Mouse (Mus musculus) kidney, embryonic 14.5 days (tissue): ENCODE data around the gene Tyrobp. TPM values are rescaled to one million over a fixed set of nuclear protein-coding genes. Genes with fewer than 3 reads are reported as not detected.

Experiments
- ATAC-seq: fragments of 200-750 bp; cut with Nextera tagmentation; 2 replicates; pipeline ENCODE4 v1.8.0; 2017; ENCODE audit warnings: moderate number of reproducible peaks, mild to moderate bottlenecking, moderate TSS enrichment, moderate library complexity; ENCODE audit not compliant: low FRiP score, low TSS enrichment
- H3K27ac ChIP-seq: fragments of 300-500 bp; sonication (generic); 2 replicates; pipeline ENCODE4 v1.5.1; 2014; ENCODE audit warnings: low read depth, mild to moderate bottlenecking, low read length, moderate library complexity, mixed read lengths
- H3K27me3 ChIP-seq: fragments of 300-500 bp; sonication (generic); 2 replicates; pipeline ENCODE4 v1.6.1; 2014; ENCODE audit warnings: mild to moderate bottlenecking, low read length; ENCODE audit not compliant: control insufficient read depth, insufficient read depth
- H3K36me3 ChIP-seq: fragments of 300-500 bp; sonication (generic); 2 replicates; pipeline ENCODE4 v1.6.1; 2014; ENCODE audit warnings: low read length, mixed read lengths; ENCODE audit not compliant: control insufficient read depth, insufficient read depth
- H3K4me1 ChIP-seq: fragments of 300-500 bp; sonication (generic); 2 replicates; pipeline ENCODE4 v1.6.1; 2014; ENCODE audit warnings: low read length, mixed read lengths; ENCODE audit not compliant: control insufficient read depth, insufficient read depth
- H3K4me2 ChIP-seq: fragments of 300-500 bp; sonication (generic); replicated peaks from 2 replicates; pipeline ENCODE4 v1.6.1; 2014; ENCODE audit warnings: low read depth, mild to moderate bottlenecking, low read length
- H3K4me3 ChIP-seq: fragments of 300-500 bp; sonication (generic); 2 replicates; pipeline ENCODE4 v1.5.1; 2014; ENCODE audit warnings: mild to moderate bottlenecking, low read length
- H3K9ac ChIP-seq: fragments of 300-500 bp; sonication (generic); 2 replicates; pipeline ENCODE4 v1.6.1; 2014; ENCODE audit warnings: low read depth, mild to moderate bottlenecking, low read length, moderate library complexity
- H3K9me3 ChIP-seq: fragments of 300-500 bp; sonication (generic); 2 replicates; pipeline ENCODE4 v1.6.1; 2016; ENCODE audit warnings: low read length; ENCODE audit not compliant: control insufficient read depth
- WGBS: fragments of 180-500 bp; shearing (Covaris S2); extraction: QIAGEN DNeasy Blood & Tissue Kit; methylation state at CpG from one replicate; pipeline ENCODE4 v1.1.7; 2014; 5-methylcytosine and 5-hydroxymethylcytosine counted together
- polyA plus RNA-seq: library from polyadenylated mRNA; unstranded; fragments of >200 nt; fragmentation: Nextera tagmentation; extraction: Ambion mirVana; gene quantifications from 2 replicates; pipeline ENCODE4 v1.2.1, GENCODE M21; 2014

Tyrobp gene
- polyA plus RNA-seq, 1 experiment from 2014 or later = 23.8 TPM

DNA sequence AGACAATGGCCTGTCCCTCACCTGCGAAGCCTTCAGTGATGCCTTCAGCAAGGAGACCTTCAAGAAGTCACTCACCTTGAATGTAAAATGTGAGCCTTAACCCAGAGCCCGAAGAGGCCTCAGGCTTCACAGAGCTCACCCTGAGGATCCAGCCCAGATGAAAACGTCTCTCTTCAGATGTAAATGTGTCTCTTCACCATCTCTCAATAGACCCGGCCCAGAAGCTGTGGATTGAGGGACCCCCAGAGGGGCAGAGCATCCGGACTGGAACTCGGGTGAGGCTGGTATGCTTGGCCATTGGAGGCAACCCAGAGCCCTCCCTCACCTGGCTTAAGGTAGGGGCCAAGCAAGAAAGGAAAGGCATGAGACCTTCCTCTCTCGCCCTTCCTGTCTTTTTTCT lies 50.0 kb downstream of the Tyrobp start:
- no peak for ATAC-seq
- H3K4me1 ChIP-seq = no peaks in the 10 kb centered on the region
- no peak overlapping the region for H3K4me3 ChIP-seq
- peaks cover 90% of the 10 kb centered on the region for H3K27me3 ChIP-seq
- 22% methylated on average over 7 of the region's 7 CpGs for WGBS
- no peaks in the 10 kb centered on the region for H3K9me3 ChIP-seq
- no peak overlapping the region for H3K27ac ChIP-seq
- H3K36me3 ChIP-seq = no peaks in the 10 kb centered on the region
- H3K9ac ChIP-seq = no peak overlapping the region
- no peak overlapping the region for H3K4me2 ChIP-seq

DNA sequence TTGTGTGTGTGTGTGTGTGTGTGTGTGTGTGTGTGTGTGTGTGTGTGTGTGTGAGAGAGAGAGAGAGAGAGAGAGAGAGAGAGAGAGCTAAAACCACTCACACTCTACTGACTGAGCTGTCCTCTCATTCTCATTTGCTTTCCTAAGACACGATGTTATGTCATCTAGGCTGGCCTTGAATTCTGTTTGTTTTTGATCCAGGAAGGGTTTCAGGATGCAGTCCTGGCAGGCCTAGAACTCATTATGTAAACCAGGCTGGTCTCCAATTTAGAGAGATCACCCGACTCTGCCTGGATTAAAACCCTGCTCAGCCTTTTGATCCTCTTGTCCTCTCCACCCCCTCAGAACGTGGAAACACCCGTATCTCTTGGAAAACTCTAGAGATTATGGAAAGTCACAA lies 50.4 kb downstream of the Tyrobp start:
- Histone ChIP-seq H3K9ac (no peak overlapping the region), H3K36me3 (no peaks in the 10 kb centered on the region), H3K27me3 (peaks cover 86% of the 10 kb centered on the region), H3K27ac (no peak overlapping the region), H3K9me3 (no peaks in the 10 kb centered on the region), H3K4me3 (no peak overlapping the region), H3K4me1 (no peaks in the 10 kb centered on the region), H3K4me2 (no peak overlapping the region)
- 26% methylated on average over 4 of the region's 4 CpGs for WGBS
- no peak for ATAC-seq

DNA sequence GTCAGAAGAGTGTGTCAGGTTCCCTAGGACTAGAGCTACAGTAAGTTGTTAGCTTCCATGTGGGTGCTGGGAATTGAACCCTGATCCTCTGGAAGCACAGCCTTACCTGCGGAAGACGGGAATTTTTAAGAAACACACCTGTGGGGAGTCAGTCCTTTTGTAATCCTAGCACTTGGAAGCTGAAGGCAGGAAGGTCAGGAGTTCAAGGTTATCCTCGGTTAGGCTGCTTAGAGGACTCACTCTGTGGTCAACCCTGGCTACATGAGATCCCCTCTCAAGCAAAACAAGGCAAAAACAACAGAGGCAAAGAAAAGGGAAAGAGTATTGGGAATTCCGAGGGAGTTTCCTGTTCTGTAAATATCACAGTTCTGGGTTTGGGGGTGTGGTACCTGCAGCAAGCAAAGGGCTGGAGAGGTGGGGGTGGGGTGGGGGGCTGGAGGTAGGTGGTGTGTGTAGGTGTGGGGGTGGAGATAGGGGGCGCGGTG lies 51.3 kb downstream of the Tyrobp start:
- no peak for ATAC-seq
- Histone ChIP-seq H3K4me3 (no peak overlapping the region), H3K27ac (no peak overlapping the region), H3K9ac (no peak overlapping the region), H3K9me3 (no peaks in the 10 kb centered on the region), H3K27me3 (peaks cover 79% of the 10 kb centered on the region), H3K36me3 (no peaks in the 10 kb centered on the region), H3K4me2 (no peak overlapping the region), H3K4me1 (no peaks in the 10 kb centered on the region)
- 13% methylated on average over 6 of the region's 6 CpGs for WGBS

Other genes with a start within 250 kb of the Tyrobp start
- 20.2 and 23.0 TPM in 2 replicates for gene Zfp146, start 244.0 kb upstream of the Tyrobp start, polyA plus RNA-seq
- 4.5 TPM in 2 replicates for gene Cox7a1, start 229.6 kb upstream of the Tyrobp start, polyA plus RNA-seq
- gene Capns1, start 214.9 kb upstream of the Tyrobp start, polyA plus RNA-seq = 83.1 and 120 TPM in 2 replicates
- 173 and 268 TPM in 2 replicates for gene Polr2i, start 181.8 kb upstream of the Tyrobp start, polyA plus RNA-seq
- 174 and 199 TPM in 2 replicates for gene Tbcb, start 181.5 kb upstream of the Tyrobp start, polyA plus RNA-seq
- not detected in 2 replicates for gene Ovol3, start 178.0 kb upstream of the Tyrobp start, polyA plus RNA-seq
- 0.22 and 0.43 TPM in 2 replicates for gene Thap8, start 133.7 kb upstream of the Tyrobp start, polyA plus RNA-seq
- 7.8 and 11.1 TPM in 2 replicates for gene Wdr62, start 133.3 kb upstream of the Tyrobp start, polyA plus RNA-seq
- 30.7 and 51.1 TPM in 2 replicates for gene Clip3, start 122.0 kb upstream of the Tyrobp start, polyA plus RNA-seq
- 85.5 and 112 TPM in 2 replicates for gene Alkbh6, start 105.0 kb upstream of the Tyrobp start, polyA plus RNA-seq
- gene Syne4, start 99.0 kb upstream of the Tyrobp start, polyA plus RNA-seq = 43.5 and 72.9 TPM in 2 replicates
- not detected in 2 replicates for gene E130208F15Rik, start 92.0 kb upstream of the Tyrobp start, polyA plus RNA-seq
- 20.6 and 21.5 TPM in 2 replicates for gene Sdhaf1, start 89.9 kb upstream of the Tyrobp start, polyA plus RNA-seq
- gene Lrfn3, start 51.0 kb upstream of the Tyrobp start, polyA plus RNA-seq = 5.8 and 7.2 TPM in 2 replicates
- 0.57 and 1.0 TPM in 2 replicates for gene Hcst, start 6.1 kb downstream of the Tyrobp start, polyA plus RNA-seq
- gene Nfkbid, start 8.0 kb downstream of the Tyrobp start, polyA plus RNA-seq = 1.1 and 1.9 TPM in 2 replicates
- gene Aplp1, start 31.8 kb downstream of the Tyrobp start, polyA plus RNA-seq = 16.7 and 19.0 TPM in 2 replicates
- 0.20 and 0.54 TPM in 2 replicates for gene Kirrel2, start 43.9 kb downstream of the Tyrobp start, polyA plus RNA-seq
- 2.7 and 3.0 TPM in 2 replicates for gene Nphs1, start 44.6 kb downstream of the Tyrobp start, polyA plus RNA-seq
- gene Prodh2, start 79.9 kb downstream of the Tyrobp start, polyA plus RNA-seq = 0.94 and 2.3 TPM in 2 replicates
- gene Arhgap33, start 121.3 kb downstream of the Tyrobp start, polyA plus RNA-seq = 13.4 and 17.3 TPM in 2 replicates
- 8.9 and 9.2 TPM in 2 replicates for gene Hspb6, start 138.4 kb downstream of the Tyrobp start, polyA plus RNA-seq
- 15.2 and 25.0 TPM in 2 replicates for gene Proser3, start 138.5 kb downstream of the Tyrobp start, polyA plus RNA-seq
- 38.5 and 48.0 TPM in 2 replicates for gene Lin37, start 146.1 kb downstream of the Tyrobp start, polyA plus RNA-seq
- gene U2af1l4, start 149.5 kb downstream of the Tyrobp start, polyA plus RNA-seq = 109 and 119 TPM in 2 replicates
- gene Gm49396, start 149.6 kb downstream of the Tyrobp start, polyA plus RNA-seq = 8.0 and 11.3 TPM in 2 replicates
- 121 and 182 TPM in 2 replicates for gene Psenen, start 149.9 kb downstream of the Tyrobp start, polyA plus RNA-seq
- 2.9 and 3.7 TPM in 2 replicates for gene Igflr1, start 151.7 kb downstream of the Tyrobp start, polyA plus RNA-seq
- 12.3 and 13.6 TPM in 2 replicates for gene Kmt2b, start 175.0 kb downstream of the Tyrobp start, polyA plus RNA-seq
- 0.21 and 0.22 TPM in 2 replicates for gene Zbtb32, start 185.1 kb downstream of the Tyrobp start, polyA plus RNA-seq
- gene Upk1a, start 199.1 kb downstream of the Tyrobp start, polyA plus RNA-seq = 2.2 and 2.3 TPM in 2 replicates
- 961 and 1,287 TPM in 2 replicates for gene Cox6b1, start 212.4 kb downstream of the Tyrobp start, polyA plus RNA-seq
- not detected in 2 replicates for gene Etv2, start 222.1 kb downstream of the Tyrobp start, polyA plus RNA-seq
- gene Rbm42, start 236.6 kb downstream of the Tyrobp start, polyA plus RNA-seq = 93.4 and 111 TPM in 2 replicates